Mouse (Mus musculus) cerebellum, postnatal 36 days (tissue): ENCODE data around the gene Dcst1.

Experiments
- DNase-seq, 2 experiments: peaks; one replicate each; pipeline ENCODE4 v3.0.0; 2021 to 2022; ENCODE audit warnings: mixed read lengths in 2 of 2

Gene Dcst1

DNA sequence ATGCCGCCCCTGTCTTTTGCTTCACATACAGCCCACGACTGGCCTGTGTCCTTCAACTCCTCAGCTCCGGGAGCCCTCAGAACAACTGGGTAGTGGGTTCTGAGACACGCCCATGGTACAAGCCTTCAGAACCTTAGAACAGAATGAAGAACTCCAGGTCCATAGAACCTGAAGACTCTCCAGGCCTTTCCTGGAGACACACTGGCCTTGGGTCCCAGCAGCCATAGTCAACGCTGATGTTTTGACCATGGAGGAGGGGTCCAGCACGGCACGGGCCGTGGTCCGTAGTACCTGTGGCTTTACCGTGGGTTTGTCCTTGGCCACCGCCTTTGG, at the start of gene Dcst1:
Dcst1 (minus strand) TSS at position 101 of the 333 bp plus-strand sequence.
- no peak for DNase-seq

DNA sequence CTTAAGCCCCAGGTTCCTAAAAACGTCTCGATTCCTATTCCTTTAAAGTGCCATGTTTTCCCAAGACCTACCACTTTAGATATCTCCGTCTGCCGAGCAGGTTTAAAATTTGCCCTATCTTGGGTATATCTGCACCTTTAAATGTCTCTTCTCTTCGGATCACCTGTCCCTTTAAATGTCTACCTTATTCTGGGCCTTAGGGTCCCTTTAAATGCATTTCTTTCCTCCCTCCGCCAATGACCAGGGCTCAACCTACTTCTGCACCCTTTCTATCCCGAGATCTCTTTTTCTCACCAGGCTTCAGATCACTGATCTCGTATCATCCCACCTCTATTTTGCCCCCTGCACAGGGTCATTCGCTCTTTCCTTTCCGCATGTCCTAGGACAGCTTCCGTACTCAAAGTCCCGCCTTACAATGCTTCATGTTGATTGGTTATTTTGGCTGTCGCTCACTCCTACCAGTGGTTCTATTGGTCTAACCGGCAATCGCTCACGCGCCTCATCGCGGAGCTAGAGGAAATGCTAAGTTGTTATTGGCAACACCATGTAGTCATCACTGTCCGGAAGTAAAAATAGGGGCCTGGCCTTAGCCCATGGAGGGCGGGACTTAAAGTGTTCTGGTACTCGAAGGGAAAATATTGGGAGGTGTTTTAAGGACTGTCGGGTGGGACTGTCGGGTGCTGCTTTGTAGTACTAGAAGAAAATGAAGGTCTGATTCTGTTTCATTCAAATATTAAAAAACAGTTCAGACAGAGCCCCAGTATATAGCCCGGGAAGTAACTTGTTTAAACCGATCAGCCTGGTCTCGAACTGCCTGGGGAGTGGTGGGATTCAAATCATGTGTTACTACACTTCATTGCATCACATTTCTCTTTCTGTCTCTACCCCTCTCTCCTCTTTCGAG, 46.7 kb upstream of the Dcst1 start, which contains the start of gene Flad1:
Flad1 (minus strand) TSS at position 381 of the 904 bp plus-strand sequence.
- DNase-seq, result peak; percentile 96 to 100

GRCm38 (mm10) chr3:89410864-89411263, 45.8 kb upstream of the Dcst1 start:
- DNase-seq, result no peak

DNA sequence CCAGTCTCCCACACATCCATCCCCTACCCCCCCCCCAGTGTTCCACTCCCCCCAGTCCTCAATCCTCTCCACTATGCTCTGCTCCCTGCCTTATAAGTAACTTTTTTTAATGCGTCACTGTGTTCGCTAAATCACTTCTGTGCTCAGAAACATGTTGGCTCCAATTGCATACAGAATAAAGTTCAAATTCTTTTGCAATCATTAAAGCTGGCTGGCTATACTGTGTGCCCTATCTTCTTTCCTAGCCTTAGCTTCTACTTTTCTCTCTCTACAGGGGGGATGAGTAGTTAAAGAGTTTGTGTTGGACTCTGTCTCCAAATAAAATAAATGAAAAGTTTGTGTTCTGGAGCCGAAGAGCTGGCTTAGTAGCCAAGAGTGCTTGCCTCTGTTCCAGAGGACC, 44.6 kb upstream of the Dcst1 start:
- DNase-seq, result no peak

DNA sequence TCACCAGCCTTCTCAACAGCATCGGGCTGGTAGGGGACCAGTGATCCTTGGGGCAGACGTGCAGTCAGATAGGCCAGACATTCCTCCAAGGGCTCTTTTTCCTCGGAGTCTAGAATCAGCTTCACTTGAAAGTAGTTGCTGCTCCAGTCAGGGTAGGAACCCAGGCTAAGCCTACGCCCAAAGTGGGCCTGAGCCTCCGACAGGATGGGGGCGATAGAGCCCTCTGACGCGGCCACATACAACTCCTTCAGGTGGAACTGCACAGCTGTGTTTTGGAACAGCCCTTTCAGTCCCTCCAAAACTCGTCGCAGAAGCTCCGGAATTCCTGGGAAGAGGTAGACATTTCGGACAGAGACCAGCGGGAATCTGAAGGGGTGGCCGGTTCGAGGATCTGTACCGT, 43.4 kb upstream of the Dcst1 start:
- no peak for DNase-seq

GRCm38 (mm10) chr3:89406887-89407286, 41.8 kb upstream of the Dcst1 start:
- no peak for DNase-seq

DNA sequence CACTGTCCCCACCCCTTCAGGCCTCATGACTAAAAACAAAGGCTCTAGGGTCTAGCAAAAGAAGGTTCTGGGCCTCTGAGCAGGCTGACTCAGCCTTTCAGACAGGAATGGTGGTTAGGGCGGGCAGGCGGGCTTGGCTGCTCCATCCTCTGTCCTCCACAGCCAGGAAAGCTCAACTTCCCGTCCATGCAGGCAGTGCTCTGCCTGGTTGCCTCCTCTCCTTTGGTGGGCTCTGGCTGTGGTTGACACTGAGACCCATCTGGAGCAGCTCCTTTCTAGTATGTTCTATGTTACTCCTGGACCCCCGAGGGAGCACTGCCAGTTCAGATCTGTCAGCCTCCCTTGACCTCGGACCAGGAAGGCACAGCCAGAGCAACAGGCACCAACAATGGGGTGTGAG, 37.6 kb upstream of the Dcst1 start, which contains the start of gene Lenep:
Lenep (minus strand) TSS at position 101 of the 400 bp plus-strand sequence.
- DNase-seq, result no peak

DNA sequence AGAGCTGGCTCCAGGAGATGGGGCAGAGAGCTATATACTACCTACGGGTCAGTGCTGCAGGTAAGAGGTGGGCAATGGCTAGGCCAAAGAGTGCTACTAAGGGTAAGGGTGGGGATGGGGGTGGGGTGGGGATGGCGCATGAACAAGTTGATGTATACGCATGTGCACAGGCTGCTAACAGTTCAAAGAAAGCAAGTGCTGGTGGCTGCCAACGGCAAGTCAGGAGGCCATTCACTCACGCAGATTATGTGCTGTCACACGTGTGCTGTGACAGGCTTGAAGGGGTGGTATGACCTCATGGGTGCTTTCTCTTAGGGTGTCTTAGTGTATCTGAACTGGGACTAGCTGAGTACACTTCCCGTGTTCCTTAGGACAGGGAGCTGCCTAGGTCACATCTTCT, 36.3 kb upstream of the Dcst1 start:
- DNase-seq, result no peak

GRCm38 (mm10) chr3:89396654-89397005, 31.6 kb upstream of the Dcst1 start:
- DNase-seq, result no peak

DNA sequence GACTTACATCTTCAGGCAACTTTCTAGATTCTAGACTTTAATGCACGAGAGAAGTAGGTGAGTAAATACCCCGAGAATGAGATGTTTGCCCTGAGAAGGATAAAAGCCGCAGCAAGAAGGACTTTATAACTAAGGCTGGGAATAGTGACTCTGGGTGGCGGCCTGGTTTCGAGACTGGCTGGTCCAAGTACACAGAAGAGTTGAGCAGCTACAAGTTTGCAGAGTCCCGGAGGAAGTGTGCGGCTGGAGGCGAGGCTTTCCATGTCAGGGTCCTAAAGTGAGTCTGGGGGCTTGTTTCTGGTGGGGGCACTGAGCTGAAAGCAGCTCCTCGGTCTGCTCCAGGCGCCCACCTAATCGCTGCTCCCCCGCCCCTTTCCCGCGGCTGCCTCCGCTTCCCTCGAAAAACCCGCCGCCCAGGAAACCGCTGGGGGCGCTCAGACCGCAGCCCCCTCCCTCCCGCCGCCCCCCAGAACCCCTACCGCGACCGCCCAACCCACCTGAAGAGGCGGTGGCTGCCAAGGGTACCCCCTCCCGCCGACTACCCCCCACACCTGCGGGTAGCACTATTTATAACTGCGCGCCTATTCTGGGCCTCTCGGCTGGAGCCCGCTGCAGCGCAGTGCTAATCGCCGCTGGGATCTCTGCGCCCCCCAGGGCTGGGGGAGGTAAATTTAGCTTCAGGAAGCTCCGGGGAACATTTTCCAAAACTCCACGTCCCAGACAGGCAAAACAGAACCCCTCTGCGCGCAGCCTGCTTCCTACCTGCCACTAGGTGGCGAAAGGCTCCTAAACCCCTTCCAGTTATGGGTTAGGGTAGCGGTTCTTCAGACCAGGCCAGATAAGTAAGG, 31.0 kb upstream of the Dcst1 start:
- DNase-seq, result peak; percentile 69 to 70

DNA sequence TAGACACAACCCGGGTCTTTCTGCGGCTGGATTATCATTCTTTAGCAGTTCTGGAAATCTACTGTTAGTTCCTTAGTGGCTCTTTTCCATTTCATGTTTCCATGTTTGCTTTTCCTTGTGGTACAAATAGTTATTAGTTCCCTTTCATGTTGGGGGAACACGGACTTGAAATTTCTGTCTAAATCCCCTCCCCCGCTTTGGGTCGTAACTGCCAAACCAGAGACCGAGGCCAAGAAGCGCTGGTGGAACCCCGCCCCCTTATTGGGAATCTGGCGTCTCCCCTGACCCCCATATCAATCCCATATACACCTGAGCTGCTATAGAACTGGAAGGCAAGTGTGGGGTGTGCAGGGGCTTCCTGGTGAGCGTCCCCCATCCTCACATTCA, 30.4 kb upstream of the Dcst1 start:
- no peak for DNase-seq

GRCm38 (mm10) chr3:89394894-89395256, 29.8 kb upstream of the Dcst1 start:
- peak; percentile 88 for DNase-seq

DNA sequence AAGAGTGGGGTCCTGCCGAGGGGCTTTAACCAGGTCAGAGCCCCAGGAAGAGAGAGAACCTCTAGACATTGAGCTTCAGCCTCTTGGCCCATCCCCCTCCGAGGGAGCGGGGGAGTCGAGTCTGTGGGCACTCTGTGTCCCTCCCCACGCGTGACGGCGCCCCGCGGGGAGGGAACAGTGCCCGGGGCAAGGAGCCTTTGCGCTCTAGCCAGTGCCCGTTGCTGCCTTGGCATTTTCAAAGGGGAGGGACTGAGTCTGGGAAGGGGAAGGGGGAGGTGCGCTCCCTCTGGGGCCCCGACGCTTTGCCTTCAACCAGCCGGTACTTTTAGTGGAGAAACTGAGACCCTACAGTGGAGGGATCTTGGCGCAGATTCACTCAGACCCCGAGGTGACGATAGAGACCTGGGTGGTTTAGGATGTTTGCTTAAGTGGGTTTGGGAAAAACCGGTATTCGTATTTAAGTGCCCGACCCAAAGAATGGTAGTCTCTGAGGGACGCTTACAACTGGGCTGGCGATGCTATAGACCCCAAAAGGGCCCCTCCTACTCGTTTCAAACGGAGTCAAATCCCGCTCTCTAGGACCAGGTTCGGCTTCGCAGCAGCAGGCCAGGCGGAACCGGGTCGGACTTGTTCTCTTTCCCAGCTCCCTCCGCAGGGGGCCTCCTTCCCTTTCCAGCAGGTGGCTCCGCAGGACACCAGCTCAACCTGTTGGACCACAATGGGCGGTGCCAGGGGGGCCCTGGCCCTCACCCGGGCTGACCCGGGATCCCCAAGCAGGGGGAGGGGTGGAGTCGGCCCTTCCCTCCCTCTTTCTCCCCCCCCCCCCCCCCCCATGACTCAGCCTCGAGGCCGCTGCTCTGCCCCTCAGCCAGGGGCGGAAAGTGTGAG, 29.2 kb upstream of the Dcst1 start, which contains the start of gene Zbtb7b:
Zbtb7b (minus strand) TSS at position 771 of the 888 bp plus-strand sequence.
- peak; percentile 83 to 90 for DNase-seq

GRCm38 (mm10) chr3:89393605-89394004, 28.6 kb upstream of the Dcst1 start:
- peak; percentile 97 to 99 for DNase-seq

GRCm38 (mm10) chr3:89392871-89393311, 27.8 kb upstream of the Dcst1 start:
- DNase-seq, result peak; percentile 34 to 56

GRCm38 (mm10) chr3:89391663-89392511, 26.8 kb upstream of the Dcst1 start:
- peak; percentile 54 to 60 for DNase-seq

- DNase-seq, result peak; percentile 26 to 34
These were observed 25.9 kb upstream of the Dcst1 start for GRCm38 (mm10) chr3:89390699-89391662.

- peak; percentile 29 to 33 for DNase-seq
These were observed 25.1 kb upstream of the Dcst1 start for GRCm38 (mm10) chr3:89390111-89390515.

DNA sequence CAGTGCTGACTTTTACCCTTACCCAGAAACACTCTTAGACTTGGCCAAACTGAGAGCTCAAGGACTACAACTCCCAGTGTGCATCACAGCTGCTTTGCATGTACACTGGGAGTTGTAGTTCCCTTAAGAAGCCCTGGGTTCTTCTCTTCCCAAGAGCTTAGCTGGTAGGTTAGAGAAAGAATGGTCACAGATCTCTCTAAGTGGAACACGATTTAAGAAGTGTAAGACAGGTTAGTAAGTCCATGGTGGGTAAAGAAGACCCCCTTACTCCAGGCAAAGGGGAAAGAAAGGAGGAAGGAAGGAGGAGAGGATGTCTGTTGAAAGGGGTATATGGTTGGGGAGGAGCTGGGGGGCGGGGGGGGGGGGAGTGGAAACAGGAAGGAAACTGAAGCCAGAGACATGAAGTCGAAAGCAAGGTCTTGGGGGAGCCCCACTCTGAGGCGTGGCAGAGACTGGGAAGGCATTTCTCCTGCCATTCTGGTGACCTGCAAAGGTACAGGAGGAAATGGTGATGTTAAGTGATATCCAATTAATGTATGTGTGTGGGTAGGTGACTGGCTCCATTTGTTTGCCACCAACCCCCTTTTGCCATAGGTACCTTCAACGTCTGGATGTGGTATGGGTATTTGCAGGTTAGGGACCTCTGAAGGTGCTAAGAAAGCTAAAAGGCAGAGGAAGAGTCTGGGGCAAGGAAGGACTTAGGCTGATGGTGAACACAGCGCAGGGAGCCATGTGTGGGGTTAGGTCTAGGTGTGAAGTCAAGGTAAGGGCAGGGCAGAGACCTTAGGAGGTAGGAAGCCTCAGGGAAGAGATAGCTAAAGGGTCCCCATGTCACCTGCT, 24.1 kb upstream of the Dcst1 start:
- DNase-seq, result peak in 1 of 2 experiments; percentile 28
